Mouse (Mus musculus) large intestine, adult 2 months (tissue): Measurements from ENCODE around the gene Gm7971. TPM values are rescaled to one million over a fixed set of nuclear protein-coding genes. Genes with fewer than 3 reads are reported as not detected.
"Not testable (repeated sequence)": the region's sequence is repeated elsewhere in the genome, so short reads cannot be mapped to it uniquely, and the experiment has no call there.

Experiments
- DNase-seq: peaks from one replicate; pipeline ENCODE4 v3.0.0-alpha.2; 2012; ENCODE audit warnings: low read depth, low spot score
- WGBS: fragments of 180-500 bp; shearing (Covaris S2); methylation state at CpG from one replicate; pipeline ENCODE4 v1.1.7; 2018; 5-methylcytosine and 5-hydroxymethylcytosine counted together
- polyA plus RNA-seq: library from polyadenylated mRNA; depleted of rRNA; stranded (reverse); fragments of >200 nt; gene quantifications from 2 replicates; pipeline ENCODE4 v1.2.3, GENCODE M21; 2012; rRNA removed

Gene Gm7971
- polyA plus RNA-seq = not detected in 2 replicates

DNA sequence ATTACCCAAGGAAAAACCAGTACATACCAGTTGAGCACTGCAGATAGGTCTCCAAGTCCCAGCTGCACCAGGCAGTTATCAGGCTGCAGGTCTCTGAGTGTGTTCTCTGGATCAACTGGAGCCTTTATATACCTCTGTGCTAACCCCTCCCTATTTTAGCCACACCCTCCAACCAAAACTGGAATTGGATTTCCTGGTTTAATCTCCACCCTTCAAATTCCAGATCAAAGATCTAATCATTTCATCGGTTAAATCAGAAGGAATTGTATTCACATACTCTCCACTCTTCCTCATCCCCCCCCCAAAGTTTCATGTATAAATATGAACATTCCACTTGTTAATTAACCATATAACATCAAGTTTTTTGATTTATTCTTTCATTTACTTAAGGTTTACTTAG is at the start of gene Gm7971:
TSS of gene Gm7971 (minus strand) at position 101 of the 400 bp plus-strand sequence.
- no CpG with 5 or more reads among the region's 1 CpGs for WGBS
- DNase-seq = not testable (repeated sequence)

Other genes starting within 250 kb of the Gm7971 start
- not detected in 2 replicates for gene D5Ertd577e, start 138.1 kb downstream of the Gm7971 start, polyA plus RNA-seq
- gene Gm3286, start 84.1 kb downstream of the Gm7971 start, polyA plus RNA-seq = not detected in 2 replicates
- not detected in 2 replicates for gene Gm7978, start 141.3 kb upstream of the Gm7971 start, polyA plus RNA-seq
- not detected in 2 replicates for gene Gm7982, start 147.1 kb upstream of the Gm7971 start, polyA plus RNA-seq
- not detected in 2 replicates for gene E330014E10Rik, start 181.1 kb upstream of the Gm7971 start, polyA plus RNA-seq